Mouse (Mus musculus): ENCODE data around the gene Ppil4.
A peak's percentile ranks its signal among the peaks of the same experiment; 100 is the strongest.
"Not testable (repeated sequence)": the region's sequence is repeated elsewhere in the genome, so short reads cannot be mapped to it uniquely, and the experiment has no call there.

The Ppil4 gene

DNA sequence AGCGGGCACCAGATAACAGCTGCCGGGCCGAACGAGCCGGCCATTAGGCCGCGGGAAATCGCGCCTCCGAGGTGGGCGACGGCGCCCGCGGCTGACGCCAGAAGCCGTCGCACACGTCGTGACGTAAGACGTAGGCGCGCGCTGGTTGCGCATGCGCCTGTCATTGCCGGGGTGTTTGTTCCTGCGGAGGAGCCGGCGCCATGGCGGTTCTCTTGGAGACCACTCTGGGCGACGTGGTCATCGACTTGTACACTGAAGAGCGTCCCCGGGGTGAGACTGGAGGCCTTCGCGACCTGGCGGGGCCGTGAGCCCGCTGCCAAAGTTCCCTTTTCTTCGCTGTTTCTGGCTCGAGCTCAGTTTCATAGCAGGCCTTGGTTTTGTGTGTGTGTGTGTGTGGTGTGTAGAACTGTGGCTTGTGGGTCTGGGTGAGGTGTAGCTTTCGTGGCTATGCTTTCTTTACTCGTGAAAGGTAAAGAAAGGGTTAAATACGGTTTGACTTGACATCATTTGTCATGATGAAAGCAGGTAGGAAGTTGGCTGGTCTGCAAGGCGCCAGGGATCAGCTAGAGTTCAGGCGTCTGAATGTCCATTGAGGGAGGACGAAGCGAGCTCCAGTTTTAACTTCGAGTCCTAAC is at the start of gene Ppil4, which contains the start of gene Ginm1:
Ppil4 (plus strand) TSS at position 141 of the 635 bp plus-strand sequence.
Ginm1 (minus strand) TSS at position 74 of the 635 bp plus-strand sequence.
- peak; percentile 87 to 91 for DNase-seq (ENCODE audit: low spot score in 2 of 2)

DNA sequence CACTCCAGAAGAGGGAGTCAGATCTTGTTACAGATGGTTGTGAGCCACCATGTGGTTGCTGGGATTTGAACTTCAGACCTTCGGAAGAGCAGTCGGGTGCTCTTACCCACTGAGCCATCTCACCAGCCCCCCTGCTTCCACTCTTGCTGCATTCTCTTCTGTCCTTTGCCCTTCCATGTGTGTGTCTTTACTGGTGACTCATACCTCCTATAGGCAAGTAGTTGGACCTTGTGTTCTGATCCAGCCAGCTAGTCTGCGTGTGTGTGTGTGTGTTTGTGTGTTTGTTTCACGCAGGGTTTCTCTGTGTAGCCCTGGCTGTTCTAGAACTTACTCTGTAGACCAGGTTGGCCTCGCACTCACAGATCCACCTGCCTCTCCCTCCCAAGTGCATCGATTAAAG is 47.2 kb upstream of the Ppil4 start:
- not testable (repeated sequence) for DNase-seq (ENCODE audit: low spot score in 2 of 2)

GRCm38 (mm10) chr10:7748752-7749151 is 43.9 kb upstream of the Ppil4 start:
- no peak for DNase-seq (ENCODE audit: low spot score in 2 of 2)

DNA sequence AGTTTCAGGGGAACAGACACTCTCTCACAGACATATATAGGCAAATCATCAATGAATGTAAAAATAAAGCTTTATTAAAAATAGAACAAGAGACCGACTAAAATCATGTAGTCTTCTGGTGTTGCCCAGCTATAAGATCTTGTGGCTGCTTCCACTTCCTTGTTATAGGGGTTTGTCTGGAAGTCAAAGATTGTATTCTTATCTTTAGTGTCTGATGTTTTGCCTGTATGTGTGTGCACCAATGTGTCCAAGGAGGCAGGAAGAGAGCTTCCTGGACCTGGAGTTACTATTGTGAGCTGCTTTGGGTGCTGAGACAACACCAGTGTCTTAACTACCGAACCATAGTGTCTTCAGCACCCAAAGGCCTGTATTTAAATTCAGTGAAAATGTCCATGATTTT is 35.1 kb upstream of the Ppil4 start:
- no peak for DNase-seq (ENCODE audit: low spot score in 2 of 2)

DNA sequence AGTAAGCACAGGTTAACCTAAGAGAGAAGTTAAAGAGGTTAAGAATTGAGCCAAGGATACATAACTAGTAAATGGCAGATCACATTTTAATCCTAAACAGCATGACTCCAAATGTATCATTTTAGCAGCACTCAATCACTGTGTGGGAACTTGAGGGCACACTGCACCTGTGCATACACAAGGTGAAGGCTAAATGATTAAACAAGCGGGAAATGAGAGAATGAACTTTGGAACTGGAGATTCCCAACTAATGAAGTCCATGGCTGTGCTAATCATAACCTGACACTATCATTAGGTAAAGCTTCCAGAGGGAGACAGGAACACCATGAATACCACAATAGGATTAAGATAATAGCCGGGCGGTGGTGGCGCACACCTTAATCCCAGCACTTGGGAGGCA is 20.3 kb upstream of the Ppil4 start:
- DNase-seq (ENCODE audit: low spot score in 2 of 2) = no peak

DNA sequence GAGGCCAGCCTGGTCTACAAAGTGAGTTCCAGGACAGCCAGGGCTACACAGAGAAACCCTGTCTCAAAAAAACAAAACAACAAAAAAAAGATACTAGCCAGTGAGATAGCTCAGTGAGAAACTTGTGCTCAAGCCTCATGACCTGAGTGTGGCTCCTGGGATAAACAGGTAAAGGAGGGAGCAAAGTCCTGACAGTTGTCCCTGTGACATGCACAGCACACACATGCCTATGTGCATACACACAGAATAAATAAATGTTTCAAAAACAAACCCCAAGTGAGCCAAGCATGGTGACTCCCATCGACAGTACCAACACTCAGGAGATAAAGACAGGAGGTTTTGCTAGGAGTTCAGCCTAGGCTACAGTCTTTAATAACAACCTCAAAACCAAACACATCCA is 19.9 kb upstream of the Ppil4 start:
- no peak for DNase-seq (ENCODE audit: low spot score in 2 of 2)

- DNase-seq (ENCODE audit: low spot score in 2 of 2) = no peak
Measured at GRCm38 (mm10) chr10:7775421-7775820, 17.3 kb upstream of the Ppil4 start.

- DNase-seq (ENCODE audit: low spot score in 2 of 2) = no peak
Measured at GRCm38 (mm10) chr10:7778361-7778760, 14.3 kb upstream of the Ppil4 start.

DNA sequence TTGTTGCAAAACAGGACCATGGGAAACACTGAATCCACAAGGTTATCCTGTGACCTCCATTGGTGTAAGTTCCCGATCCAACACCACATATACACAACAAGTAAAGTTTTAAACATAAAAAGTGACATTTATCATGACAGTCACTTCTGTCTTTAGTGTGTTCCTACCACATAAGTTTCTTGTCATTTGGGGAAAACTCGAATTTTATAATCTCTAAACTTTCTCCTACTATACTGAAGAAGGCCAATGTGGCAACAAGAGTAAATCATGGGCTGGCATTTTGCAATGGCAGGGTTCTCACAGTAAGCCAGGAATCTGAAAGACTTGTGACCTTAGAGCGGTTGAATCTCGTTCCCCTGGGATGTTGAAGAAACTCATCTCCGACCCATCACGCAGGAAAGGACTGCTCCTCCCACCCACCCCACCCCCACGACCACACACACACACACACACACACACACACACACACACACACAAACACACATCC is 12.9 kb upstream of the Ppil4 start:
- DNase-seq (ENCODE audit: low spot score in 2 of 2) = no peak

DNA sequence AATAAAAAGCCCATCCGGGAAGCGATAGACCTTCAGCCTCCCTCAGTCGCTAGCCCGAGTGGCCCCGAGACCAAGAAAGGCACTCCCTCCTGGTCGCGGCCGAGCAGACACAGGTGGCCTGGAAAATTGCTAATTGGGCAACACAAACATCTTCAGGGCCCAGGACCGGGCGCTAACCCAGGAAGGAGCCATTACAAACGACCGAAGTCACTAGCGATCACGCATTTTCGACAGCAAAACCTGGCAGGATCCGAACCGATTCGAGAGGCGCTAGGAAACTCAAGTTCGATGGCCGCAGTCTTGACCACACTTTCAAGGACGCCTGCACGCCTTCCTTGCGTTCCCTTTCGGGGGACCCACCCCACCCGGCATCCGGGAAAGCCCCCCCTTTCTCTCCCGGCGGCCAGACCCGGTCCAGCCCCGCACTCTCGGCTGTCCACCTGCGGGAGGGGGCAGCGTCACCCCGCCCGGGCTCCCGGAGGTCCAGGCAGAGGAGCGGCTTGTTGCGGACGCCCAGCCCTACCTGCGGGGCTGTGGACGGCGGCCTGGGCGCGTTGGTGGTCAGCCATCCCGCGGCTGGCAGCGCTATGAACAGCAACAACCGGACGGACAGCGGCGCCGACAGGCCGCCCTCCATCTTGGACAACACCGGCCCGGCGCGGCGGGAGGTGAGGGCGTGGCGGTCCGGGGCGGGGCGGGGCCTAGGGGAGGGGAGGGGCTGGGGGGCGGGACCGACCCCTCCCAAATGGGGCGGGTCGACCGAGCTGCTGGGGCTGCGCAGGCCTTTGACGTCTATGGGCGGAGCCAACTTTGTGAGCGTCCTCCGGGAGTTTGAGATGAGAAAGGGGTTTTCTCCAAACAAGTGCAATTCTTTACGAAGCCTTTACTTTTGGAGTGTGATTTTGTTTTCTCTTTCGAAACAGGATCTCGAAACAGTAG is 12.2 kb upstream of the Ppil4 start:
- peak; percentile 84 to 88 for DNase-seq (ENCODE audit: low spot score in 2 of 2)

- no peak for DNase-seq (ENCODE audit: low spot score in 2 of 2)
Measured at GRCm38 (mm10) chr10:7781214-7781613, 11.5 kb upstream of the Ppil4 start.

DNA sequence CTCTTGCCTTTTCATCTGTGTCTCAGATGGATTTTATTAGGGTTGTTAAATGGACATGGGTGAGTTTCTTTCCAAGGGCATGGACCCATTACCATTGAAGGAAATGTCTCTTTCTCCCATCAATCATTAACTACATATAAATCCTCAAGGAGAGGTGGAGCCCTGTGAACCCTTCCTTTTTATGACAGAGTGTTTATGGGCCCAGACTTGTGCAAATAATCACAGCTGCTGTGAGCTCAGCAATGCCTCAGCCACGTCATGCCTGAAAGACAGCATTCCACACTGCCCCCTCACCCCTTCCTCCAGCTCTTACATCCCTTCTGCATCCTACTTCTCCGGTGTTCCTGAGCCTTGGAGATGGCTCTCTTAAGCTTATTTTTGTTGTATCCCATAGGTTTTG is 5.4 kb upstream of the Ppil4 start:
- DNase-seq (ENCODE audit: low spot score in 2 of 2) = no peak

DNA sequence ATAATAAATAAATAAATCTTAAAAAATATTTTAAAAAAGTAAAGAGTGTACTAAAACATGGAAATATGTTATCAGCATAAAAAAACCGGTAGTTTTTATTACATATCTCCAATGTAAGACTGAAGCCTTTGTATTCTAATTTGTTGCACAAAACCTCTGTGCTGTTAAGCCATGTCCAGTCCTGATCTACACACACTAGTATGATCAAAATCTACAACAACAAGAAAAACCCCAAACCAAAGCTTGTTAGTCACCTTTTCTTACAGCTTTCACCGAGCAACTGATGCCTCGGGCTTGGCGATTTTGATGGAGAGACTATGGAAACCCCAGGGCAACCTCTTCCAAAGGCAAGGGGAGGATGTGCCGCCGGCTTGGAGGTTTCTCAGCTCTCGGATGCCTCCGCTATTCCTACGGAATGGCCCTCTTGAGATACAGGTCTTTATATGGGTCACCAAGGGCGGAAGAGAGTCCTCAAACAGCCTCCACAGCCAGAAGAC is 389 bp upstream of the Ppil4 start:
- no peak for DNase-seq (ENCODE audit: low spot score in 2 of 2)

- DNase-seq (ENCODE audit: low spot score in 2 of 2) = no peak
Measured at GRCm38 (mm10) chr10:7801258-7801657, 8.6 kb downstream of the Ppil4 start.

DNA sequence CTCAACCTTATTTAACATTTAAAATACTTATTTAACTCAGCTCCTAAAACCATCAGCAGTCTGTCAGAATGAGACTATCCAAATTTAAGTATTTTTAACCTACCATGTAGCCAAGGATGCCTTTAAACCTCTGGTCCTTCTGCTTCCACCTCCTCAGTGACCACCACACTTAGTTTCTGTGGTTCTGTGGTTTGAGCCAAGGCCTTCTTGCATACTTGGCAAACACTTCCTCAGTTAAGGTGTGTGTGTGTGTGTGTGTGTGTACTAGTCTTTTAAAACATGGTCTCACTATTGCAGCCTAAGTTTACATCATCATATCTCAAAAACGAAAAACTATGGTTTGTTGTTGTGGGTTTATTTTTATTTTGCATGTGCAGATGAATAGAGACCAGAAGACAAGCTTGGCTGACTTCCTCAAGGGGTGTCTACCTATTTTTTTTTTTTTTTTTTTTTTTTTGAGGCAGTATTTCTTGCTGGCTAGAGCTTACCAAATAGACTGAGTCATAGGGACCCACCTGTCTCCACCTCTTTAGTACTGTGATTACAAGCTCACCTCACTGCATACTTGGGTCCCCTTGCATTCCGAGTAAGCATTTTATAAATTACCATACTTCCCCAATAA is 9.9 kb downstream of the Ppil4 start:
- no peak for DNase-seq (ENCODE audit: low spot score in 2 of 2)

DNA sequence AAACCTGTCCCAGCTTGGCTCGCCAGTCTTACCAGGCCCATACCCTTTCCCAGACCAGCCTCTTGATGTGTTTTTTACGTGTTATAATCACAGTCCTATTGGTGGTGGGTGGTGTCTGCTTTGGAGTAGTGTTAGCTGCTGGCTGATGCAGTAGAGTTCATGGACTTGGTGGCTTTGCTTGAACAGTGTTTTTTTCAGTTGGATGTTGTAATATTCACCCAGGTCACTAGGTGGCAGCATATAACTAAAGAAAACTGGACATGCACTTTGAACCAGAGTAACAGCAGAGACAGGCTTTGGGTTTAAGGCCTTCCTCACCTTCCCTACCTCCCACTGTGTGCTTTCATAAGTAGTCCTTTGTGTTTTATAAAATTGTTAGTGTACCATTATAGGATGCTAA is 17.2 kb downstream of the Ppil4 start:
- DNase-seq (ENCODE audit: low spot score in 2 of 2) = no peak

DNA sequence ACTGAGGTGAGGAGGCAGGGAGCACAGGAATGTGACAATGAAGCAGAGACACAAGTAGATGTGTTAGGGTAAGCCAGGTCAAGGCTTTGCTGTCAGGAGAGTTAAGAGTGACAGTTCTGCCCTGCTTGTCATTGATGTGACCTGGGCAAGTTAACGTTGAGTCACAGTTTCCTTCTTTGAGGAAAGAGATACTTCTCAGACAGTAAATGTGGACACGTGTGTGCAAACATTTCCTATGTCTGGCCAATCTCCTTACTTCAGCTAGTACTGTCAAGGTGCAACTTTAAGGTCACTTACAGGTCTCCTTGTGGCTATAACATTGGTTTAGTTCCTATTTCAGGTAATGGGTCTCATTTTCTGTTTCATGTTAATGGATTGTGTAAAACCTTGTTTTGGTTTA is 23.8 kb downstream of the Ppil4 start:
- no peak for DNase-seq (ENCODE audit: low spot score in 2 of 2)

- no peak for DNase-seq (ENCODE audit: low spot score in 2 of 2)
Measured at GRCm38 (mm10) chr10:7818676-7819075, 26.0 kb downstream of the Ppil4 start.

GRCm38 (mm10) chr10:7819156-7819555 is 26.5 kb downstream of the Ppil4 start:
- no peak for DNase-seq (ENCODE audit: low spot score in 2 of 2)

DNA sequence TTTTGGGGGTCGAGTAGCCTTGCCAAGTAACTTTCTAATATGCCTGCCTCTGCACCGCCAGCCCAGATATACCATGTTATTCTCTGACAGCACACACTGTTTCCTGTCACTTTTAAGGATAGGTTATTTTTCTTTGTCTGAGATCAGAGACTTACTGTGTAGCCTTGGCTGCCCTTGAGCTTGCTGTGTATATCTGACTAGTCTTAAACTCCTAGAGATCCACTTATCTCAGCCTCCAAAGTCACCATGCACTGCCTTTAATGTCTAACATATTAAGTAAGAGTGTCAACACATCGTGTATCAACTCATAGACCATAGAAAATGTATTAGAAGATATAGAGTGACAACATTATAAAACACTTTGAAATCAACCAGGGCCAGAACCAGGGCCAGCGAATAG is 26.9 kb downstream of the Ppil4 start:
- DNase-seq (ENCODE audit: low spot score in 2 of 2) = no peak

DNA sequence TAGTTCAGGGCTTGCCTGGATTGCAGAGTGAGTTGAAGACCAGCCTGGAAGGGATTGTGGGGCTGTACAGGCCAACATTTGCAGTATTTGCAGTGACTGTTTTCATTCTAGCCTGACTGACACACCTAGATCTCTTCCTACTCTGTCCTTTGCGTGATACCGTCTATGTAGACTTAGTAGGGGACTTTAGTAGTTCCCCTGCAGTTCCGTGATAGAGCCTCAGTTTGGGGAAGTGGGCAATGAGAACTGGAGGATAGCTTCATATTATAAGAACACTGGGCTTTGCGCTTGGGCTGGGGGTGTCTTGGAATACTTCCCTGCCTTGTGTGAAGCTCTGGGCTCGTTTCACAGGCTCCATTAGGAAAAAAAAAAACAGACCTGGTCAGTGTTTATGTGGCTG is 27.5 kb downstream of the Ppil4 start:
- no peak for DNase-seq (ENCODE audit: low spot score in 2 of 2)

GRCm38 (mm10) chr10:7821981-7822380 is 29.3 kb downstream of the Ppil4 start:
- DNase-seq (ENCODE audit: low spot score in 2 of 2) = no peak

All from urinary bladder, postnatal 4 days (tissue).